Mouse (Mus musculus) layer of hippocampus, adult 9-10 months (tissue): Measurements from ENCODE around the gene Ntmt1.

Experiments used
- DNase-seq: peaks from one replicate; pipeline ENCODE4 v3.0.0; 2022; ENCODE audit warnings: low spot score

The Ntmt1 gene

GRCm38 (mm10) chr2:30826825-30827748 is 19.5 kb downstream of the Ntmt1 start:
- DNase-seq = no peak

- peak; percentile 83 for DNase-seq
Observed at GRCm38 (mm10) chr2:30827749-30828475, 20.3 kb downstream of the Ntmt1 start.

GRCm38 (mm10) chr2:30829315-30829714 is 21.7 kb downstream of the Ntmt1 start:
- DNase-seq = no peak

- no peak for DNase-seq
Observed at GRCm38 (mm10) chr2:30830283-30830795, 22.7 kb downstream of the Ntmt1 start, which contains the start of gene Asb6. TSS of gene Asb6 (minus strand) at chr2:30830333.

- no peak for DNase-seq
Observed at GRCm38 (mm10) chr2:30833644-30834043, 26.0 kb downstream of the Ntmt1 start.

- no peak for DNase-seq
Observed at GRCm38 (mm10) chr2:30834373-30835022, 26.9 kb downstream of the Ntmt1 start, which contains the start of gene Prrx2. TSS of gene Prrx2 (plus strand) at chr2:30834972.

- no peak for DNase-seq
Observed at GRCm38 (mm10) chr2:30836238-30836990, 28.8 kb downstream of the Ntmt1 start.

- DNase-seq = no peak
Observed at GRCm38 (mm10) chr2:30842615-30843014, 35.0 kb downstream of the Ntmt1 start.

- DNase-seq = no peak
Observed at GRCm38 (mm10) chr2:30845152-30846070, 37.8 kb downstream of the Ntmt1 start.

GRCm38 (mm10) chr2:30846236-30846635 is 38.6 kb downstream of the Ntmt1 start:
- no peak for DNase-seq

- DNase-seq = no peak
Observed at GRCm38 (mm10) chr2:30846723-30847122, 39.1 kb downstream of the Ntmt1 start.

- DNase-seq = no peak
Observed at GRCm38 (mm10) chr2:30848184-30848583, 40.6 kb downstream of the Ntmt1 start.

GRCm38 (mm10) chr2:30850581-30850980 is 43.0 kb downstream of the Ntmt1 start:
- no peak for DNase-seq

GRCm38 (mm10) chr2:30852771-30853313 is 45.2 kb downstream of the Ntmt1 start:
- no peak for DNase-seq

GRCm38 (mm10) chr2:30857076-30857475 is 49.5 kb downstream of the Ntmt1 start:
- no peak for DNase-seq

- DNase-seq = no peak
Observed at GRCm38 (mm10) chr2:30859782-30860181, 52.2 kb downstream of the Ntmt1 start.

- no peak for DNase-seq
Observed at GRCm38 (mm10) chr2:30862081-30862480, 54.5 kb downstream of the Ntmt1 start.

GRCm38 (mm10) chr2:30863574-30863973 is 55.9 kb downstream of the Ntmt1 start:
- DNase-seq = no peak

GRCm38 (mm10) chr2:30864968-30865381 is 57.3 kb downstream of the Ntmt1 start:
- DNase-seq = no peak

- DNase-seq = no peak
Observed at GRCm38 (mm10) chr2:30865426-30865825, 57.8 kb downstream of the Ntmt1 start.
